Mouse (Mus musculus): ENCODE data around the gene Ace2. TPM values are rescaled to one million over a fixed set of nuclear protein-coding genes. Genes with fewer than 3 reads are reported as not detected.
A peak's percentile ranks its signal among the peaks of the same experiment; 100 is the strongest.

Gene Ace2
- 0.08 TPM in 1 of 2 replicates, not detected in the other for polyA plus RNA-seq (2014; fragmentation: Nextera tagmentation; extraction: Ambion mirVana)

- H3K4me3 ChIP-seq (replicated peaks; ENCODE audit: low read depth, low read length), result no peak within 1 kb of the TSS
- H3K27ac ChIP-seq (replicated peaks; ENCODE audit: low read depth, low read length), result no peak within 1 kb of the TSS
- no peaks in the 10 kb centered on the region for H3K36me3 ChIP-seq (ENCODE audit: control insufficient read depth, insufficient read depth, low read length)
- H3K4me1 ChIP-seq (ENCODE audit: control insufficient read depth, insufficient read depth, low read length), result no peaks in the 10 kb centered on the region
- ATAC-seq (ENCODE audit: low FRiP score, low TSS enrichment) (no peak), DNase-seq (no peak)
- no peaks in the 10 kb centered on the region for H3K9me3 ChIP-seq (ENCODE audit: control insufficient read depth, low read length)
- no peak within 1 kb of the TSS for H3K4me2 ChIP-seq (ENCODE audit: low read length)
- 92% methylated on average over 2 of the region's 2 CpGs for WGBS
- no peak within 1 kb of the TSS for H3K9ac ChIP-seq (replicated peaks; ENCODE audit: low read length)
- no peaks in the 10 kb centered on the region for H3K27me3 ChIP-seq (ENCODE audit: control insufficient read depth, insufficient read depth, low read length)
These were observed at the start of gene Ace2 for GRCm38 (mm10) chrX:164139032-164139431. Gene Ace2 (plus strand): TSS chrX:164139332.

GRCm38 (mm10) chrX:164089916-164090315 lies 49.2 kb upstream of the Ace2 start:
- Histone ChIP-seq H3K9me3 (ENCODE audit: control insufficient read depth, low read length) (no peaks in the 10 kb centered on the region), H3K4me2 (ENCODE audit: low read length) (no peak overlapping the region), H3K4me1 (ENCODE audit: control insufficient read depth, insufficient read depth, low read length) (no peaks in the 10 kb centered on the region), H3K36me3 (ENCODE audit: control insufficient read depth, insufficient read depth, low read length) (no peaks in the 10 kb centered on the region), H3K4me3 (replicated peaks; ENCODE audit: low read depth, low read length) (no peak overlapping the region), H3K9ac (replicated peaks; ENCODE audit: low read length) (no peak overlapping the region), H3K27ac (replicated peaks; ENCODE audit: low read depth, low read length) (no peak overlapping the region), H3K27me3 (ENCODE audit: control insufficient read depth, insufficient read depth, low read length) (no peaks in the 10 kb centered on the region; the same call in 1 of the 2 replicates)
- WGBS, result 76% methylated on average over 11 of the region's 11 CpGs
- ATAC-seq (ENCODE audit: low FRiP score, low TSS enrichment) (no peak), DNase-seq (no peak)

- H3K4me3 ChIP-seq (replicated peaks; ENCODE audit: low read depth, low read length), result no peak overlapping the region
- DNase-seq (no peak), ATAC-seq (ENCODE audit: low FRiP score, low TSS enrichment) (no peak)
- H3K36me3 ChIP-seq (ENCODE audit: control insufficient read depth, insufficient read depth, low read length), result no peaks in the 10 kb centered on the region
- no peak overlapping the region for H3K27ac ChIP-seq (replicated peaks; ENCODE audit: low read depth, low read length)
- 62% methylated on average over 7 of the region's 7 CpGs for WGBS
- H3K9ac ChIP-seq (replicated peaks; ENCODE audit: low read length), result no peak overlapping the region
- H3K4me2 ChIP-seq (ENCODE audit: low read length), result no peak overlapping the region
- no peaks in the 10 kb centered on the region for H3K9me3 ChIP-seq (ENCODE audit: control insufficient read depth, low read length)
- no peaks in the 10 kb centered on the region for H3K4me1 ChIP-seq (ENCODE audit: control insufficient read depth, insufficient read depth, low read length)
- H3K27me3 ChIP-seq (ENCODE audit: control insufficient read depth, insufficient read depth, low read length), result no peaks in the 10 kb centered on the region; the same call in 1 of the 2 replicates
These were observed 46.6 kb upstream of the Ace2 start for GRCm38 (mm10) chrX:164092300-164093169.

GRCm38 (mm10) chrX:164093435-164093834 lies 45.7 kb upstream of the Ace2 start:
- Histone ChIP-seq H3K9me3 (ENCODE audit: control insufficient read depth, low read length) (no peaks in the 10 kb centered on the region), H3K36me3 (ENCODE audit: control insufficient read depth, insufficient read depth, low read length) (no peaks in the 10 kb centered on the region), H3K4me1 (ENCODE audit: control insufficient read depth, insufficient read depth, low read length) (no peaks in the 10 kb centered on the region), H3K4me3 (replicated peaks; ENCODE audit: low read depth, low read length) (no peak overlapping the region), H3K4me2 (ENCODE audit: low read length) (no peak overlapping the region), H3K27ac (replicated peaks; ENCODE audit: low read depth, low read length) (no peak overlapping the region), H3K27me3 (ENCODE audit: control insufficient read depth, insufficient read depth, low read length) (no peaks in the 10 kb centered on the region), H3K9ac (replicated peaks; ENCODE audit: low read length) (no peak overlapping the region)
- WGBS, result 85% methylated on average over 5 of the region's 5 CpGs
- DNase-seq (no peak), ATAC-seq (ENCODE audit: low FRiP score, low TSS enrichment) (no peak)

GRCm38 (mm10) chrX:164095838-164096237 lies 43.3 kb upstream of the Ace2 start:
- WGBS, result 77% methylated on average over 2 of the region's 2 CpGs
- no peaks in the 10 kb centered on the region for H3K27me3 ChIP-seq (ENCODE audit: control insufficient read depth, insufficient read depth, low read length)

GRCm38 (mm10) chrX:164101483-164101882 lies 37.6 kb upstream of the Ace2 start:
- no peak overlapping the region for H3K4me3 ChIP-seq (replicated peaks; ENCODE audit: low read depth, low read length)
- ATAC-seq (ENCODE audit: low FRiP score, low TSS enrichment) (no peak), DNase-seq (peak; percentile 8)
- H3K9me3 ChIP-seq (ENCODE audit: control insufficient read depth, low read length), result no peaks in the 10 kb centered on the region
- no peaks in the 10 kb centered on the region for H3K27me3 ChIP-seq (ENCODE audit: control insufficient read depth, insufficient read depth, low read length)
- no peak overlapping the region for H3K27ac ChIP-seq (replicated peaks; ENCODE audit: low read depth, low read length)
- H3K36me3 ChIP-seq (ENCODE audit: control insufficient read depth, insufficient read depth, low read length), result no peaks in the 10 kb centered on the region
- no peak overlapping the region for H3K4me2 ChIP-seq (ENCODE audit: low read length)
- H3K4me1 ChIP-seq (ENCODE audit: control insufficient read depth, insufficient read depth, low read length), result no peaks in the 10 kb centered on the region
- H3K9ac ChIP-seq (replicated peaks; ENCODE audit: low read length), result no peak overlapping the region

More at GRCm38 (mm10) chrX:164095838-164096237, 43.3 kb upstream of the Ace2 start:
- H3K27ac ChIP-seq (replicated peaks; ENCODE audit: low read depth, low read length), result no peak overlapping the region
- DNase-seq, result no peak
- H3K9ac ChIP-seq (replicated peaks; ENCODE audit: low read length), result no peak overlapping the region
- no peaks in the 10 kb centered on the region for H3K4me1 ChIP-seq (ENCODE audit: control insufficient read depth, insufficient read depth, low read length)
- no peaks in the 10 kb centered on the region for H3K9me3 ChIP-seq (ENCODE audit: control insufficient read depth, low read length)
- H3K4me2 ChIP-seq (ENCODE audit: low read length), result no peak overlapping the region
- no peaks in the 10 kb centered on the region for H3K36me3 ChIP-seq (ENCODE audit: control insufficient read depth, insufficient read depth, low read length)
- ATAC-seq (ENCODE audit: low FRiP score, low TSS enrichment), result no peak
- H3K4me3 ChIP-seq (replicated peaks; ENCODE audit: low read depth, low read length), result no peak overlapping the region

- DNase-seq, result no peak
- Histone ChIP-seq H3K4me2 (ENCODE audit: low read length) (no peak overlapping the region), H3K4me3 (replicated peaks; ENCODE audit: low read depth, low read length) (no peak overlapping the region), H3K9ac (replicated peaks; ENCODE audit: low read length) (no peak overlapping the region), H3K27me3 (ENCODE audit: control insufficient read depth, insufficient read depth, low read length) (no peaks in the 10 kb centered on the region), H3K36me3 (ENCODE audit: control insufficient read depth, insufficient read depth, low read length) (no peaks in the 10 kb centered on the region), H3K4me1 (ENCODE audit: control insufficient read depth, insufficient read depth, low read length) (no peaks in the 10 kb centered on the region), H3K9me3 (ENCODE audit: control insufficient read depth, low read length) (no peaks in the 10 kb centered on the region), H3K27ac (replicated peaks; ENCODE audit: low read depth, low read length) (no peak overlapping the region)
- no peak for ATAC-seq (ENCODE audit: low FRiP score, low TSS enrichment)
- 89% methylated on average over 7 of the region's 7 CpGs for WGBS
These were observed 36.9 kb upstream of the Ace2 start for GRCm38 (mm10) chrX:164102198-164102597.

GRCm38 (mm10) chrX:164102656-164103055 lies 36.5 kb upstream of the Ace2 start:
- ATAC-seq (ENCODE audit: low FRiP score, low TSS enrichment) (no peak), DNase-seq (peak; percentile 3)
- no peaks in the 10 kb centered on the region for H3K9me3 ChIP-seq (ENCODE audit: control insufficient read depth, low read length)
- H3K36me3 ChIP-seq (ENCODE audit: control insufficient read depth, insufficient read depth, low read length), result no peaks in the 10 kb centered on the region
- H3K4me1 ChIP-seq (ENCODE audit: control insufficient read depth, insufficient read depth, low read length), result no peaks in the 10 kb centered on the region
- H3K27ac ChIP-seq (replicated peaks; ENCODE audit: low read depth, low read length), result no peak overlapping the region
- H3K9ac ChIP-seq (replicated peaks; ENCODE audit: low read length), result no peak overlapping the region
- no peaks in the 10 kb centered on the region for H3K27me3 ChIP-seq (ENCODE audit: control insufficient read depth, insufficient read depth, low read length)
- WGBS, result 67% methylated on average over 6 of the region's 6 CpGs
- H3K4me2 ChIP-seq (ENCODE audit: low read length), result no peak overlapping the region
- no peak overlapping the region for H3K4me3 ChIP-seq (replicated peaks; ENCODE audit: low read depth, low read length)

GRCm38 (mm10) chrX:164111146-164111545 lies 28.0 kb upstream of the Ace2 start:
- Histone ChIP-seq H3K9ac (replicated peaks; ENCODE audit: low read length) (no peak overlapping the region), H3K27me3 (ENCODE audit: control insufficient read depth, insufficient read depth, low read length) (no peaks in the 10 kb centered on the region), H3K9me3 (ENCODE audit: control insufficient read depth, low read length) (no peaks in the 10 kb centered on the region), H3K4me1 (ENCODE audit: control insufficient read depth, insufficient read depth, low read length) (no peaks in the 10 kb centered on the region), H3K4me2 (ENCODE audit: low read length) (no peak overlapping the region), H3K36me3 (ENCODE audit: control insufficient read depth, insufficient read depth, low read length) (no peaks in the 10 kb centered on the region), H3K27ac (replicated peaks; ENCODE audit: low read depth, low read length) (no peak overlapping the region), H3K4me3 (replicated peaks; ENCODE audit: low read depth, low read length) (no peak overlapping the region)
- ATAC-seq (ENCODE audit: low FRiP score, low TSS enrichment) (no peak), DNase-seq (no peak)
- WGBS, result 78% methylated on average over 3 of the region's 3 CpGs

All from midbrain, embryonic 14.5 days (tissue).